Mouse (Mus musculus) lung, postnatal 0 days (tissue): ENCODE results near the gene Larp4. TPM values are rescaled to one million over a fixed set of nuclear protein-coding genes. Genes with fewer than 3 reads are reported as not detected.

ENCODE experiments used
- ATAC-seq: fragments of 200-750 bp; cut with Nextera tagmentation; 2 replicates; pipeline ENCODE4 v1.8.0; 2017; ENCODE audit warnings: moderate library complexity
- DNase-seq: peaks from one replicate; pipeline ENCODE4 v3.0.0-alpha.2; 2016; ENCODE audit warnings: low spot score
- H3K27ac ChIP-seq: fragments of 300-500 bp; sonication (generic); 2 replicates; pipeline ENCODE4 v1.5.1; 2014; ENCODE audit warnings: antibody characterized with exemption, mild to moderate bottlenecking, low read length, mixed read lengths
- H3K27me3 ChIP-seq: fragments of 300-500 bp; sonication (generic); replicated peaks from 2 replicates; pipeline ENCODE4 v1.6.1; 2014; ENCODE audit warnings: low read length, mixed read lengths; ENCODE audit not compliant: insufficient read depth
- H3K36me3 ChIP-seq: fragments of 300-500 bp; sonication (generic); 2 replicates; pipeline ENCODE4 v1.6.1; 2014; ENCODE audit warnings: low read length, mixed read lengths; ENCODE audit not compliant: insufficient read depth
- H3K4me1 ChIP-seq: fragments of 300-500 bp; sonication (generic); 2 replicates; pipeline ENCODE4 v1.6.1; 2014; ENCODE audit warnings: antibody characterized with exemption, low read depth, low read length, mixed read lengths; ENCODE audit not compliant: insufficient read depth
- H3K4me2 ChIP-seq: fragments of 300-500 bp; sonication (generic); replicated peaks from 2 replicates; pipeline ENCODE4 v1.6.1; 2014; ENCODE audit warnings: low read depth, mild to moderate bottlenecking, low read length, moderate library complexity, mixed read lengths
- H3K4me3 ChIP-seq: fragments of 300-500 bp; sonication (generic); 2 replicates; pipeline ENCODE4 v1.5.1; 2014; ENCODE audit warnings: low read depth, low read length
- H3K9ac ChIP-seq: fragments of 300-500 bp; sonication (generic); replicated peaks from 2 replicates; pipeline ENCODE4 v1.6.1; 2014; ENCODE audit warnings: low read depth, mild to moderate bottlenecking
- H3K9me3 ChIP-seq: fragments of 300-500 bp; sonication (generic); 2 replicates; pipeline ENCODE4 v1.6.1; 2016; ENCODE audit warnings: low read length, mixed read lengths
- CTCF ChIP-seq: IDR thresholded peaks from 2 replicates; pipeline ENCODE4 v1.5.1; 2016; ENCODE audit warnings: antibody characterized with exemption, mild to moderate bottlenecking
- EP300 ChIP-seq: IDR thresholded peaks from 2 replicates; pipeline ENCODE4 v1.6.1; 2016; ENCODE audit warnings: antibody characterized with exemption, mild to moderate bottlenecking, control low read depth
- WGBS: fragments of 180-500 bp; shearing (Covaris S2); extraction: QIAGEN DNeasy Blood & Tissue Kit; methylation state at CpG from one replicate; pipeline ENCODE4 v1.1.7; 2014; 5-methylcytosine and 5-hydroxymethylcytosine counted together
- polyA plus RNA-seq: library from polyadenylated mRNA; unstranded; fragments of >200 nt; fragmentation: Nextera tagmentation; extraction: Ambion mirVana; gene quantifications from 2 replicates; pipeline ENCODE4 v1.2.1, GENCODE M21; 2015

Larp4 gene
- polyA plus RNA-seq, 1 experiment from 2014 or later = 20.4 TPM

DNA sequence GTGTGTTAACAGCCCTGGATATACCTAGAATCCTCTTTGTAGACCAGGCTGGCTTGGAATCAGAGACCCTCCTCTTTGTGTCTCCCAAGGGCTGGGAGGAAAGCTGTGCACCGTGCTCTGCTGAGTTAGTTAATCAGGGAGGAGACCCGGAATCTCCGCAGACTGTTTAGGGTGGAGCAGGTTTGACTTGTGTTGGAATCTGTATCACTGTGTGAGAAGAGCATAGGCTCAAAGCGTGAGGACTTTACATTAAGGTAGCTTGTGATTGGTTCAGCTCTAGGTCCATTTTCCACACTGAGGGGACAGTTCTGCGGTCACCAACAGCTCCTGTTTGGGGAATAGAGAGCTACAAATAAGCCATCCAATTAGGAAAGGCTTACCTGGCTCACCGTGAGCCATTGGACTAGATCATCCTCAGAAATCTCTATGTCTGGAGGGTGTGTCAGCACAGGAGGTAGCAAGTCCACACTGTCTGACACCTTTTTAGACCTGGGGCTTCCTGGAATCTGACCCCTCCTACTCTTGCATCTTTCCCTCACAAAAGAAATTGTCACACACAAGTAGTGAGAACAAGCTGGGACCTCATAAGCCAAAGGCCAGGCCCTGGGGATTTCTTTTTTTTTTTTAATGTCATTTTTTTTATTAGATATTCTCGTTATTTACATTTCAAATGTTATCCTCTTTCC, 89.9 kb downstream of the Larp4 start:
- TF ChIP-seq EP300 (no peak), CTCF (no peak)
- ATAC-seq = no peak
- Histone ChIP-seq H3K4me3 (no peak overlapping the region), H3K9ac (no peak overlapping the region), H3K27ac (no peak overlapping the region), H3K4me2 (no peak overlapping the region), H3K9me3 (no peaks in the 10 kb centered on the region), H3K27me3 (no peaks in the 10 kb centered on the region), H3K4me1 (no peaks in the 10 kb centered on the region; the same call in 1 of the 2 replicates), H3K36me3 (no peaks in the 10 kb centered on the region)
- no peak for DNase-seq
- WGBS = 68% methylated on average over 7 of the region's 7 CpGs

DNA sequence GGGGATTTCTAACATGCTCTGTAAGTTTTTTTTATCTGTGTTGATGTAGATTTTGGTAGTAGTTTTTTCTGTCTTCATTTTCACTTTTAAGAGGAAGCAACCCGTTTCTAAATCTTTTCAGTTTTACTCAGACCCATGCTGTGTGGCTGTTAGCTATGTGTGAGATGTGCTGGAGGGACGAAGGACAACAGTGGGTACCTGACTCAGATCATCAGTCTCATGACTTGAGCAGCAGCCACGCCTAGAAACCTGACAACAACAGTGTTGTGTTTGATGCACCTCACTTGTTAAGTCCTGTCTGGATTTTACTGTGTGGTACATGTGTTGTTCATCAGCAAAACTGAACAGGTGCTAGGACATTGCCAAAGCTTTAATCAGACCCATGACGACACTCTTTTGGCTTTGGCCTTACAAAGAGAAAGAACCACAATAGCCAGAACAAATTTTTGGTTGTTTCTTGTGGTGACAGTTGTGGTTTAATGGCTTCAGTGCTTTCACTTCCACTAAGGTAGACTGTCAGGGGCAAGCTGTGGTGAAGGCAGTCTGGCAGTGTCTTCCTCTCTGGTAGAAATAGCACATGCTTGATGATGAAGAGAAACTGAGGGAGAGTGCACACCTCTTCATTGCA, 90.8 kb downstream of the Larp4 start:
- no peaks in the 10 kb centered on the region; the same call in 1 of the 2 replicates for H3K4me1 ChIP-seq
- DNase-seq (no peak), ATAC-seq (no peak)
- H3K27me3 ChIP-seq = no peaks in the 10 kb centered on the region
- TF ChIP-seq CTCF (no peak), EP300 (no peak)
- no peak overlapping the region for H3K9ac ChIP-seq
- no peak overlapping the region for H3K27ac ChIP-seq
- WGBS = 76% methylated on average over 4 of the region's 4 CpGs
- no peak overlapping the region for H3K4me2 ChIP-seq
- H3K36me3 ChIP-seq = no peaks in the 10 kb centered on the region
- no peak overlapping the region for H3K4me3 ChIP-seq
- H3K9me3 ChIP-seq = no peaks in the 10 kb centered on the region

GRCm38 (mm10) chr15:100061377-100061776, 91.5 kb downstream of the Larp4 start:
- Histone ChIP-seq H3K9ac (no peak overlapping the region), H3K9me3 (no peaks in the 10 kb centered on the region), H3K27ac (no peak overlapping the region), H3K4me1 (no peaks in the 10 kb centered on the region; the same call in 1 of the 2 replicates), H3K36me3 (no peaks in the 10 kb centered on the region), H3K4me2 (no peak overlapping the region), H3K4me3 (no peak overlapping the region), H3K27me3 (no peaks in the 10 kb centered on the region)
- no peak for TF ChIP-seq EP300
- no peak for TF ChIP-seq CTCF
- WGBS = 92% methylated on average over 3 of the region's 3 CpGs
- DNase-seq = no peak
- ATAC-seq = no peak

DNA sequence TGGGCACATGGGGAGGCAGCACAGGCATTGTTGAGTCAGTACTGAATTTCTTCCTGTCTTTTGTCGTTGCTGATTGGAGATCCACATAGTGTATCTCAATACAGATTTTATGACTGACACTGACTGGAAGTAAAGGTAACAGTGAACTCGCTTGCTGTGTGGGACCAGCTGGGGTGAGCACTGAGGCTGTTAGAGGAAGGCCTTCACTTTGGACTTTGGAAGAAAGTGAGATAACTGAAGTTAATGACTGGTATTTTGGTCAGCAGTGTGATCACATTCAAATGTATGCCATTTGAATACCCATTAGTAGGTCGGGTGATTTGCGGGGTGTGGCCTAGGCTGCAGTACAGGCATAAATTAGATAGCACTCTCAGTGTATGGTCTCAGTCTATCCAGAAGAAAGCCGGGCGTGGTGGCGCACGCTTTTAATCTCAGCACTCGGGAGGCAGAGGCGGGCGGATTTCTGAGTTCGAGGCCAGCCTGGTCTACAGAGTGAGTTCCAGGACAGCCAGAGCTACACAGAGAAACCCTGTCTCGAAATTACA, 93.4 kb downstream of the Larp4 start:
- no peak for TF ChIP-seq EP300
- no peak for TF ChIP-seq CTCF
- no peak for DNase-seq
- Histone ChIP-seq H3K9ac (no peak overlapping the region), H3K4me3 (no peak overlapping the region), H3K36me3 (no peaks in the 10 kb centered on the region), H3K27ac (no peak overlapping the region), H3K27me3 (no peaks in the 10 kb centered on the region), H3K4me1 (peaks cover 2% of the 10 kb centered on the region; the same call in 1 of the 2 replicates), H3K9me3 (no peaks in the 10 kb centered on the region), H3K4me2 (no peak overlapping the region)
- 91% methylated on average over 12 of the region's 13 CpGs for WGBS
- no peak for ATAC-seq

Other genes with a start within 250 kb of the Larp4 start
- 197 and 206 TPM in 2 replicates for gene Cox14, start 244.4 kb upstream of the Larp4 start, polyA plus RNA-seq
- gene Cers5, start 197.2 kb upstream of the Larp4 start, polyA plus RNA-seq = 67.1 and 71.5 TPM in 2 replicates
- gene Lima1, start 94.6 kb upstream of the Larp4 start, polyA plus RNA-seq = 28.6 and 38.5 TPM in 2 replicates
- gene Fam186a, start 3.0 kb upstream of the Larp4 start, polyA plus RNA-seq = 0.01 and 0.04 TPM in 2 replicates
- 6.6 and 9.0 TPM in 2 replicates for gene Dip2b, start 68.6 kb downstream of the Larp4 start, polyA plus RNA-seq